Mouse (Mus musculus): Measurements from ENCODE around the gene Akr1a1. TPM values are rescaled to one million over a fixed set of nuclear protein-coding genes. Genes with fewer than 3 reads are reported as not detected.

Gene Akr1a1
- polyA plus RNA-seq, 1 experiment from 2014 or later, result 765 TPM

DNA sequence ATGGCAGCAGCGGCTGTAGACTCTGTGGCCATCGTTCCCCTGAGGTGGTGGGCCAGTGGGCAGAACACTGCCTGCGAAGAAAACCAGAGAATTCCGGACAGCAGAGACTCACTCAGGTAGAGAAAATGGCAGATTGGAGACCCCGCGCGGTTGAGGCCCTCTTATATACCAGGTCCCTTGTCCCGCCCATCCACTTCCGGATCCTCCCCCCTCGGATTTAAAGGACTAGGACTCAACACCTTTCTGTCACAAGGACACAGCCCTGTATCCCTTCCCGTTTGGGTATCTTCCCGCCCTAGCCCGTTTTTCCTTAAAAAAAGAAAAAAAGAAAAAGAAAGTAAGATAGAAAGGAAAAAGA, 24.1 kb downstream of the Akr1a1 start:
- Histone ChIP-seq H3K9me3 (replicated peaks) (no peaks in the 10 kb centered on the region), H3K4me1 (peaks cover 19% of the 10 kb centered on the region), H3K4me3 (replicated peaks) (peak overlapping the region; percentile 100), H3K27ac (peak overlapping the region; percentile 97), H3K9ac (peak overlapping the region; percentile 97), H3K4me2 (peak overlapping the region; percentile 86), H3K36me3 (peaks cover 24% of the 10 kb centered on the region), H3K27me3 (no peaks in the 10 kb centered on the region)
- ATAC-seq (replicated peaks; ENCODE audit: low FRiP score), result peak; percentile 94
- WGBS, result under 1% methylated on average over 13 of the region's 13 CpGs

DNA sequence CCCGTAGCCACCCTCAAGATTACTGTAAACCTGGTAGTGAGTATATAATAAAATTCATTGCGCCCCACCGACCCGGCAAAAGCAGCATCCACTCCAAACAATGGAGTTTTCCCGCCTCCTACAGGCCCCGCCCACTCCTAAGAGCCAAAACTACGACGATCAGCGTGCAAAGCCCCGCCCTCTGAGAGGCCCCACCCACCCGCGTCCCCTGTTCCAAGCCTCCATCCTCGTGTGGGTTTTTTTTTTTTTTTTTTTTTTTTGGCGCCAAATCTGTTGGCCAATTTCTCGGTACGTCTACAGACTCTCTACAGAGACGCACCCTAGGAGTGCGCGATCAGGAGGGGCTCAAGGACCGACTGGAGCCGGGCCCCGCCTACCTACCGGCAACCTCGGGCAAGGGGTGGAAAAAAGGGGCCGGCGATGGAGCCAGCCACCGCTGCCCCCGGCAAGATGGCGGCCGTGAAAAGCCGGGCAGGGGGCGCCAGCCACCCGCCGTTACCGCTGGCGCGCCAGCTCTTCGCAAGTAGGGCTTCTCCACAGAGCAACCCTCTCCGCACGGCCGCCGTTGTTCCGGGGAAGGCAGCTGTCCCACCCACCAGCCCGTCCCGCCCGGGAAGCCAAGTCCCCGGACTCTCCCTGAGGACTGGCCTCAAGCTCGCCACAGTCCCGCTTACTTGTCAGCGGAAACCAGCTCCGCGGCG, 24.7 kb downstream of the Akr1a1 start:
- WGBS, result under 1% methylated on average over 53 of the region's 53 CpGs
- Histone ChIP-seq H3K4me3 (replicated peaks) (peak overlapping the region; percentile 100), H3K4me2 (peak overlapping the region; percentile 86), H3K27ac (peak overlapping the region; percentile 97), H3K4me1 (peaks cover 19% of the 10 kb centered on the region), H3K9me3 (replicated peaks) (no peaks in the 10 kb centered on the region), H3K27me3 (no peaks in the 10 kb centered on the region), H3K9ac (peak overlapping the region; percentile 97), H3K36me3 (peaks cover 25% of the 10 kb centered on the region)
- ATAC-seq (replicated peaks; ENCODE audit: low FRiP score), result peak; percentile 78

DNA sequence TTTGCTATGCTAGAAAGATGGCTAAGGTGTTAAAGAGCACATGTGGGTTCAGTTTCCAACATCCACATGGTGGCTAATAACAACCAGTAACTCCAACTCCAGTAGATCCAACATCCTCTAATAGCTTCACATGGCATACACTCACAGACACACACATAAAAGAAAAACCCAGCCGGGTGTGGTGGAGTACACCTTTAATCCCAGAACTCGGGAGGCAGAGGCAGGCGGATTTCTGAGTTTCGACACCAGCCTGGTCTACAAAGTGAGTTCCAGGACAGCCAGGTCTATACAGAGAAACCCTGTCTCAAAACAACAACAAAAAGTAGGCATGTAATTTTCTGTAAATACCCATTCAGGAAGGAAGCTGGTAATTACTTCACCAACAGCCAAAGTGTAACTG, 26.6 kb downstream of the Akr1a1 start:
- 90% methylated on average over 4 of the region's 4 CpGs for WGBS
- ATAC-seq (replicated peaks; ENCODE audit: low FRiP score), result no peak
- Histone ChIP-seq H3K9ac (no peak overlapping the region), H3K27ac (no peak overlapping the region), H3K4me2 (no peak overlapping the region), H3K4me3 (replicated peaks) (no peak overlapping the region; the same call in 1 of the 2 replicates), H3K27me3 (no peaks in the 10 kb centered on the region), H3K9me3 (replicated peaks) (no peaks in the 10 kb centered on the region), H3K36me3 (peaks cover 43% of the 10 kb centered on the region), H3K4me1 (peaks cover 19% of the 10 kb centered on the region)

DNA sequence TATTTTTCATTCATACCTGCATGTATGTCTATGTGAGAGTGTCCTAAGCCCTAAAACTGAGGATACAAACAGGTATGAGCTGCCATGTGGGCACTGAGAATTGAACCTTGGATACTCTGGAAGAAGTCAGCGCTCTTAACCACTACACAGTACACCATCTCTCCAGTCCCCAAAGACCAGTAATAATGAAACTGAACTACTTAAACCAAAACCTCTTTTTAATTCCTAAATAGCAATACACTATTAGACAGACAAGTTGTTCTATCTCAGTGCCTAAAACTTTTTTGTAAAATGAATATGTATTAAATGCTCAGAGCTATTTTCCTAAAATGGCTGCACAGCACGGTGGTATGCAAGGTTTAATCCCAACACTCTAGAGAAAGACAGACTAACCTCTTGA, 36.2 kb downstream of the Akr1a1 start:
- H3K27ac ChIP-seq, result no peak overlapping the region
- H3K36me3 ChIP-seq, result peaks cover 84% of the 10 kb centered on the region
- H3K9ac ChIP-seq, result no peak overlapping the region
- no peak for ATAC-seq (replicated peaks; ENCODE audit: low FRiP score)
- WGBS, result 98% methylated on average over 2 of the region's 2 CpGs
- H3K4me2 ChIP-seq, result no peak overlapping the region
- H3K27me3 ChIP-seq, result no peaks in the 10 kb centered on the region
- no peaks in the 10 kb centered on the region for H3K4me1 ChIP-seq
- H3K9me3 ChIP-seq (replicated peaks), result no peaks in the 10 kb centered on the region
- H3K4me3 ChIP-seq (replicated peaks), result no peak overlapping the region

DNA sequence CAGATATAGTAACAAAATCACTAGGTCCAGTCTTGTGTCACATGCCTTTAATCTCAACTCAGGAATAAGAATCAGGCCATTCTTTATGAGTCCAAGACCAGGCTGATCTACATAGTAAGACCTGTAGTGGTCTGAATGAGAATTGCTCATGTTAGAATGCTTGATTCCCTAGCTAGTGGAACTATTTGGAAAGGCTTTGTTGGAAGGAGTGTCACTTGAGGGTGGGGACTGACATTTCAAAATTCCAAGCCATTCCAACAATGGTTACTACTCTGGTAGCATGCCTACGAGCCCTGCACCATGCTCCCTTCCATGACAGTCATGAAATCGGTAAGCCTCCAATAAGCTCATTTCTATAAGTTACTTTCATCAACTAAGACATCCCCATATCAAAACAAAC, 38.9 kb downstream of the Akr1a1 start:
- Histone ChIP-seq H3K4me2 (no peak overlapping the region), H3K4me3 (replicated peaks) (no peak overlapping the region), H3K9me3 (replicated peaks) (no peaks in the 10 kb centered on the region), H3K27ac (no peak overlapping the region), H3K36me3 (peaks cover 83% of the 10 kb centered on the region), H3K4me1 (no peaks in the 10 kb centered on the region), H3K9ac (no peak overlapping the region), H3K27me3 (no peaks in the 10 kb centered on the region)
- WGBS, result 90% methylated on average over 2 of the region's 2 CpGs
- ATAC-seq (replicated peaks; ENCODE audit: low FRiP score), result no peak

DNA sequence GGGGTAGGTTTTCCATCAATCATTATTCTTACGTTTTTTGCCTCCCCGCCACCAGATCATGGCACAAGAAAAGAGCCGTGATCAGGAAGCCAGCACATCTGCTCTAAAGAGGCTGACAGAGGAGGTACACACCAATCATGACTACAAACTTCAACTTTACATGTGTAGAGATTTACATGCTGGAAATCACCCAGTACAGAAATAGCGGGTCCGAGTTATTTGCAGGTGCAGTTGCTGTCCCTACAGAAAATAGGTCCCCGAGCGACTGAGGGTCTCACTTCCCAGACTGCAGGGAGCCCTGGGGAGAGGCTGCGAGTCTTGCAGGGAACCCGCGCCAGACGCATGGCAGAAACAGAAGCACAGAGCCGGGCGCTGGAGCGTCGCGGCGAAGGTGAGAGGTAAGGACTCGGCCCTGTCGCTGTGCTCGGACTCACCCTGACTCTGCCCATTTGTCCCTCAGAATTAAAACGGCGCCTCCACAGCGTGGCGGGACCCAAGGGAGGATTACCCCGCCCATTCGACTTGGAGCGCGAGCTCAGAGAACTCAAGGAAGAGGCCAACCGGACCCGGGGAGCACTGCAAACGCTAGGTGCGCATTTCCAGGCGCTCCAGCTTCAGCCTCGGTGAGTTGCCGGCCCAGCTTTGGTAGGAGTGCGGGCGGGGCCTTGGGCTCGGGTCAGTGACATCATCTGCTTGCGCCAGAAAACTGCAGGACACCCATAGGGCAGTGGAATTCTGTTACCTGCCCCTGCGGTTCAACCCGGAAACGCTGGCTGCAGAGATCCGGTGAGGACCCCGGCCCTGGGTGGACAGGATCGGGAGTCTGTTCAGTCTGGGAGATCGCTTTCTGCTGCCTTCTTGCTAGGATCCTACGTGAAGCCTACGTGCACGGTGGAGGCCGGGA, 54.2 kb downstream of the Akr1a1 start:
- H3K36me3 ChIP-seq, result peaks cover 56% of the 10 kb centered on the region
- peak overlapping the region; percentile 86 for H3K27ac ChIP-seq
- H3K4me3 ChIP-seq (replicated peaks), result peak overlapping the region; percentile 58
- peak overlapping the region; percentile 91 for H3K4me2 ChIP-seq
- under 1% methylated on average over 50 of the region's 50 CpGs for WGBS
- ATAC-seq (replicated peaks; ENCODE audit: low FRiP score), result peak; percentile 96
- H3K27me3 ChIP-seq, result no peaks in the 10 kb centered on the region
- no peaks in the 10 kb centered on the region for H3K9me3 ChIP-seq (replicated peaks)
- peaks cover 25% of the 10 kb centered on the region for H3K4me1 ChIP-seq
- H3K9ac ChIP-seq, result peak overlapping the region; percentile 56

DNA sequence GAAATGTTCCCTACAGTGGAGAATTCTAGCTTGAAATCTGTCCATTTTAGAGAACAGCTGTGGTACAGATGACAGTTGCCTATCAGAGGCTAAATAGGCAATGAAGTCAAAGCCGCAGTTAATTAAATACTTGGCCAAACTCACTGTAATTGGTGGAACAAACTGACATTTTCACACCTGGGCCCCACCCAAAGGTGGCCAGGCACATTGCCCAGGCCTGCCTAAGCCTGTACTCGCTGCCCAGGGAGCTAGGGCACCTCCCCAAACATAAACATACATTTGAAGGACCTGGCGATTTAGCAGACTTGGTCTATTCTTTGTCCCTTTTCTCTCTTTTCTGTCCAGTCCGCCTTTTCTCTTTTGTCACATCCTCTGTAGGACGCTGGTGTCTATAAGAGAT, 55.1 kb downstream of the Akr1a1 start, which contains the start of gene Ccdc17:
TSS of gene Ccdc17 (plus strand) at position 276 of the 400 bp plus-strand sequence.
- Histone ChIP-seq H3K36me3 (peaks cover 56% of the 10 kb centered on the region), H3K4me2 (peak within 1 kb of the TSS; percentile 91), H3K27ac (peak within 1 kb of the TSS; percentile 86), H3K9me3 (replicated peaks) (no peaks in the 10 kb centered on the region), H3K9ac (peak within 1 kb of the TSS; percentile 56), H3K4me1 (peaks cover 25% of the 10 kb centered on the region), H3K4me3 (replicated peaks) (peak within 1 kb of the TSS; percentile 58), H3K27me3 (no peaks in the 10 kb centered on the region)
- ATAC-seq (replicated peaks; ENCODE audit: low FRiP score), result no peak
- WGBS, result 27% methylated on average over 5 of the region's 5 CpGs

DNA sequence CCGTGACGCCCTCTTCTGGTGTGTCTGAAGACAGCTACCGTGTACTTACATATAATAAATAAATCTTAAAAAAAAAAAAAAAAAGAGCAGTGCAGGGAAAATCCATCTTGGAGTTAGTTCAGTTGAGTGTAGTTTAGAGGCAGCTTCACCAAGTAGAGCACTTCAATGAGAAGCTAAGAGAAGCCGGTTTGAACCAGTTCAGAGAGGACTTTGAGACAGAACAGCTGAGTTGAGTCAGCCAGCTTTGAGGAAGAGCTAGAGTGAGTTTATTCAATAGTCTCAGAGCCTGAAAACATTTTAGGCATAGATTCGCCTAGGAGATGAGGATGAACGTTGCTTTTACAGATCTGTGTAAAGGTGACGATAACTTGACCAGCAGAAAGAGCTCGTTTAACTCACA, 55.7 kb downstream of the Akr1a1 start:
- WGBS, result 82% methylated on average over 8 of the region's 8 CpGs
- no peak overlapping the region for H3K4me2 ChIP-seq
- peaks cover 56% of the 10 kb centered on the region for H3K36me3 ChIP-seq
- peaks cover 25% of the 10 kb centered on the region for H3K4me1 ChIP-seq
- H3K4me3 ChIP-seq (replicated peaks), result no peak overlapping the region
- H3K9ac ChIP-seq, result no peak overlapping the region
- no peak overlapping the region for H3K27ac ChIP-seq
- H3K9me3 ChIP-seq (replicated peaks), result no peaks in the 10 kb centered on the region
- no peaks in the 10 kb centered on the region for H3K27me3 ChIP-seq
- ATAC-seq (replicated peaks; ENCODE audit: low FRiP score), result no peak

Other genes with a start within 250 kb of the Akr1a1 start
- 12.7 and 14.4 TPM in 2 replicates for gene Mast2, start 187.5 kb downstream of the Akr1a1 start, polyA plus RNA-seq (2015; fragmentation: Nextera tagmentation; extraction: Ambion mirVana)
- gene Ipp, start 144.1 kb downstream of the Akr1a1 start, polyA plus RNA-seq (2015; fragmentation: Nextera tagmentation; extraction: Ambion mirVana), result 17.0 and 17.3 TPM in 2 replicates
- 27.4 and 27.5 TPM in 2 replicates for gene Tmem69, start 95.7 kb downstream of the Akr1a1 start, polyA plus RNA-seq (2015; fragmentation: Nextera tagmentation; extraction: Ambion mirVana)
- 40.5 and 40.7 TPM in 2 replicates for gene Gpbp1l1, start 94.0 kb downstream of the Akr1a1 start, polyA plus RNA-seq (2015; fragmentation: Nextera tagmentation; extraction: Ambion mirVana)
- gene Ccdc17, start 55.0 kb downstream of the Akr1a1 start, polyA plus RNA-seq (2015; fragmentation: Nextera tagmentation; extraction: Ambion mirVana), result 3.6 and 4.8 TPM in 2 replicates
- 175 and 180 TPM in 2 replicates for gene Nasp, start 23.7 kb downstream of the Akr1a1 start, polyA plus RNA-seq (2015; fragmentation: Nextera tagmentation; extraction: Ambion mirVana)
- gene Prdx1, start 33.9 kb upstream of the Akr1a1 start, polyA plus RNA-seq (2015; fragmentation: Nextera tagmentation; extraction: Ambion mirVana), result 1,497 and 1,602 TPM in 2 replicates
- gene Mmachc, start 56.7 kb upstream of the Akr1a1 start, polyA plus RNA-seq (2015; fragmentation: Nextera tagmentation; extraction: Ambion mirVana), result 27.2 and 27.9 TPM in 2 replicates
- gene Ccdc163, start 56.8 kb upstream of the Akr1a1 start, polyA plus RNA-seq (2015; fragmentation: Nextera tagmentation; extraction: Ambion mirVana), result 30.3 and 31.7 TPM in 2 replicates
- gene Tesk2, start 69.3 kb upstream of the Akr1a1 start, polyA plus RNA-seq (2015; fragmentation: Nextera tagmentation; extraction: Ambion mirVana), result 7.6 and 7.7 TPM in 2 replicates
- gene Toe1, start 156.0 kb upstream of the Akr1a1 start, polyA plus RNA-seq (2015; fragmentation: Nextera tagmentation; extraction: Ambion mirVana), result 38.1 and 39.8 TPM in 2 replicates
- 18.9 and 19.1 TPM in 2 replicates for gene Mutyh, start 156.0 kb upstream of the Akr1a1 start, polyA plus RNA-seq (2015; fragmentation: Nextera tagmentation; extraction: Ambion mirVana)
- gene Hpdl, start 170.0 kb upstream of the Akr1a1 start, polyA plus RNA-seq (2015; fragmentation: Nextera tagmentation; extraction: Ambion mirVana), result 1.1 and 1.6 TPM in 2 replicates
- gene Zswim5, start 225.7 kb upstream of the Akr1a1 start, polyA plus RNA-seq (2015; fragmentation: Nextera tagmentation; extraction: Ambion mirVana), result 1.7 TPM in 2 replicates